Mouse (Mus musculus): ENCODE measurements around the gene Zfp738.
A peak's percentile ranks its signal among the peaks of the same experiment; 100 is the strongest.
"Not testable (repeated sequence)": the region's sequence is repeated elsewhere in the genome, so short reads cannot be mapped to it uniquely, and the experiment has no call there.

The Zfp738 gene

GRCm38 (mm10) chr13:67686971-67687370 lies at the start of gene Zfp738:
Gene Zfp738, minus strand, starts transcription at chr13:67687071.
- no peak for DNase-seq

- not testable (repeated sequence) for DNase-seq
Measured at GRCm38 (mm10) chr13:67734391-67734790, 47.5 kb upstream of the Zfp738 start.

DNA sequence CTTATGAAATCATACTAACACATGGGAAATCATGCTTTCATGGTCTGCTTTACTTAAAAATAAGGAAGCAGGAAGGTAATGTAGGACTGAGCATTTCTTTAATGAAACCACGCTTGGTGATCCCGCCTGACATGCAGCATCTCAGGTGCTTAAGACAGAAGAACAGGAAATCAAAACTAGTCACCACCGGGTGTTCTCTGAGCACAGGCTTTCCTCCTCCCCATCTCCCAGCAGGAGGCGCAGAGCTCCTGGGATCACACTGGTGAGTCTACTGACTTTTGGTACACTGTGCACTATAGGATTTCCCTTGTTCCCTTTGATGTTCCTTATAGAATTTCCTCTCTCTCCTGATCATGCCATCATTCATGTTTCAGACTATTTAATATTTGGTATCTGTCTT lies 42.6 kb upstream of the Zfp738 start:
- peak; percentile 28 for DNase-seq

- DNase-seq: peak; percentile 74
Measured at GRCm38 (mm10) chr13:67728641-67729318, 41.9 kb upstream of the Zfp738 start, which contains the start of gene Zfp65. Gene Zfp65, minus strand, starts transcription at chr13:67729173.

DNA sequence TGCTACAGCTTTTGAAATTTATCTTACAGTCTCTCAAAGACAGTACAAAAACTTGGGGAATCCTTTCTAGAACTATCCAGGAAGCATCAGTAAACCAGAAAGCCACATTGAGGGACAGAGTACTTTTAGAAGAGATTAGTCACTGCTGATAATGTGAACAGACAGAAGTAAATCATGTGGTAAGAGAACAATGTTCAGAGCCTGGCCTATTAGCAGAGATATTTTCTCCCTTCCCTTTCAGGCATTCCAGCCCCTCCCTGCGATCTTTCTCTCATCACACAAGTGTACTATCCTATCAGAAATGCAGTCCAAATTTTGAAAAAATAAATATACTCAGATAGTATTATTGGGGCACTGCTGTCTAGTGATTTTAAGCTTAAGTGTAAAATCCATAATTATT lies 41.2 kb upstream of the Zfp738 start:
- DNase-seq: no peak

DNA sequence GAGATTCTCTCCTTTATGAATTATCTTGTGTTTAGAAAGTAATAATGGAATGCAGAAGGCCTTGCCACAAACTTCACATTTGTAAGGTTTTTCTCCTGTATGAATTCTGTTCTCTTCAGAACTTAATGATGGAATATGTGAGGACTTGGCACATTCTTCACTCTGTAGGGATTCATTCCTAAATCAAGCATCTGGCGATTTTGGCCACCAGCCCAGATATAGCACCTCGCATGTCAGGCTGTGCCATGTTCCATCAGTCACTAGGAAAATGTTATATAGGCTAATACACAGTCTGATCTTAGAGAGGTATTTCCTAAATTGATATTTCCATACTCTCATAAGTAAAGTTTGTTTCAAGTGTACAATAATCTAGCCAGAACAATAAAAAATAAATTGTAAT lies 38.5 kb upstream of the Zfp738 start:
- DNase-seq: not testable (repeated sequence)

DNA sequence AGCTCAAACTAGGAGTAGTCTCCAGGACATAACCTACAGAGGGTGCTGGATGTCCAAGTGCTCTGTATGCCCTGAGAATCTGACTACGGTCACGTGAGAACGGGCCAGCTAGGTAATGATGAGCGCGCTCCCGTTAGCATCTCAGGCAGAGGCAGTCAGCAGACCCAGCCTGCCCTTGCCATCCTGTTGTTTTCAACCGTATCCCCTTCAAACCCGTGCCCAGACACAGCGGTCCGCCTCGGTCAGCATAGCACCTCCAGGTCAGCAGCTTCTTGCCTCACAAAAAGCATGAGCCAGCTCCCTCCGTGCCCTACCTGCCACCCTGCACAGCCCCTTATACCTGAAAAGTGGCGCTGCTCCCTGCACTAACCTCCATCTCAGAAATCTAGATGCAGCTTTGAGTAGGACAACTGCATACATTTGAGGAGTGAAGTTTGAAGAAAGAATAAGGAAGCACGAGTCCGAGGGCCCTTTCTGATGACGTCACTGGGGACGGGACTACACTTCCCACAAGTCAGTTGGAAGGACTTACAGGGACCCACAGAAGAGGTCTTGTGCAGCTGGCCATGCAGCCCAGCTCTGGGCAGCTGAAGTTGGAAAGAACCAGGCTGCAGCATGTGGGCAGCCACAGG lies 37.1 kb upstream of the Zfp738 start:
- peak; percentile 94 for DNase-seq

DNA sequence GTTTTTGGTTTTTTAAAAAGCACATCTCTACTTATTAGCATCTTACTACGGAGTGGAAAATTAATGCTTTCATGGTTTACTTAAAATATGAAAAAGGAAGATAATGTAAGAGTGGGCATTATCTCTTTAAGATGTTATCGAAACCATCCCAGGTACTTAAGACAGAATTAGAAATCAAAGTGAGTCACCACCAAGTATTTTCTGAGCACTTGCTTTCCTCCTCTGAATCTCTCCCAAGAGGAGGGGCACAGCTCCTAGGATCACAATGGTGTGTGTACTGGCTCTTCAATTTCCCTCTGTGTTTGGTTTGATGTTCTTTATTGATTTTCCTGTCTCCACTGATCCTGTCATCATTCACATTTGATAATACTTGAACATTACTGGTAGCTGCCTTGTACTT lies 3.0 kb downstream of the Zfp738 start:
- DNase-seq: not testable (repeated sequence)

DNA sequence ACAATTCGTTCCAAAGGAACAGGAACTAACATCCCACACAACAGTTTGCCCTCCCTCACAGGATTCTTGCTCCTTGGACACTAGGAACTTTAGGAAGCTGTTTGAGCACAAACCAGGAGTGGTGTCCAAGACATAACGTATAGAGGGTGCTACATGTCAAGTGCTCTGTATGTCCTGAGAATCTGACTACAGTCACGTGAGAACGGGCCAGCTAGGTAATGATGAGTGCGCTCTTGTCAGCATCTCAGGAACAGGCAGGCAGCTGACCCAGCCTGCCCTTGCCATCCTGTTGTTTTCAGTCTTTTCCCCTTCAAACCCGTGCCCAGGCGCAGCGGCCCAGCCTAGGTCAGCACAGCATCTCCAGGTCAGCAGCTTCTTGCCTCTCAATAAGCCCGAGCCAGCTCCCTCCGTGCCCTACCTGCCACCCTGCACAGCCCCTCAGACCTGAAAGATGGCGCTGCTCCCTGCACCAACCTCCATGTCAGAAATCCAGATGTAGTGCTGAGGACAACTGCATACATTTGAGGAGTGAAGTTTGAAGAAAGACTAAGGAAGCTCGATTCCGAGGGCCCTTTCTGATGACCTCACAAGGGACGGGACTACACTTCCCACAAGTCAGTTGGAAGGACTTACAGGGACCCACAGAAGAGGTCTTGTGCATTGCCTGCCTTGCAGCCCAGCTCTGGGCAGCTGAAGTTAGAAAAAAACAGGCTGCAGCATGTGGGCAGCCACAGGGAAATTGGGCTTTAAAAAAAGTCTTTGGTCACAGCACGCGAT lies 3.7 kb downstream of the Zfp738 start:
- DNase-seq: peak; percentile 92

GRCm38 (mm10) chr13:67674902-67675301 lies 12.0 kb downstream of the Zfp738 start:
- no peak for DNase-seq

GRCm38 (mm10) chr13:67652496-67652895 lies 34.4 kb downstream of the Zfp738 start:
- no peak for DNase-seq

DNA sequence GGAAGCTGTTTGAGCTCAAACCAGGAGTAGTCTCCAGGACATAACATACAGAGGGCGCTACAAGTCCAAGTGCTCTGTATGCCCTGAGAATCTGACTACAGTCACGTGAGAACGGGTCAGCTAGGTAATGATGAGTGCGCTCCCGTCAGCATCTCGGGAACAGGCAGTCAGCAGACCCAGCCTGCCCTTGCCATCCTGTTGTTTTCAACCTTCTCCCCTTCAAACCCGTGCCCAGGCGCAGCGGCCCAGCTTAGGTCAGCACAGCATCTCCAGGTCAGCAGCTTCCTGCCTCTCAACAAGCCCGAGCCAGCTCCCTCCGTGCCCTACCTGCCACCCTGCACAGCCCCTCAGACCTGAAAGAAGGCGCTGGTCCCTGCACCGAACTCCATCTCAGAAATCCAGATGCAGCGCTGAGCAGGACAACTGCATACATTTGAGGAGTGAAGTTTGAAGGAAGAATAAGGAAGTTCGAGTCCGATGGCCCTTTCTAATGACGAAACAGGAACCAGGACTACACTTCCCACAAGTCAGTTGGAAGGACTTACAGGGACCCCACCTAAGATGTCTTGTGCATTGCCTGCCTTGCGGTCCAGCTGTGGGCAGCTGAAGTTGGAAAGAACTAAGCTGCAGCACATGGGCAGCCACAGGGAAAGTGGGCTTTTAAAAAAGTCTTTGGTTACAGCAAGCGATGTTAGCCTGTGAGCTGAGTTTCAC lies 49.4 kb downstream of the Zfp738 start, which contains the start of the genes Gm49345 and Zfp729a:
TSS of gene Gm49345 (minus strand) at position 476 of the 714 bp plus-strand sequence.
TSS of gene Zfp729a (minus strand) at position 498 of the 714 bp plus-strand sequence.
- DNase-seq: peak; percentile 90

- DNase-seq: no peak
Measured at GRCm38 (mm10) chr13:67610108-67610507, 76.8 kb downstream of the Zfp738 start.

DNA sequence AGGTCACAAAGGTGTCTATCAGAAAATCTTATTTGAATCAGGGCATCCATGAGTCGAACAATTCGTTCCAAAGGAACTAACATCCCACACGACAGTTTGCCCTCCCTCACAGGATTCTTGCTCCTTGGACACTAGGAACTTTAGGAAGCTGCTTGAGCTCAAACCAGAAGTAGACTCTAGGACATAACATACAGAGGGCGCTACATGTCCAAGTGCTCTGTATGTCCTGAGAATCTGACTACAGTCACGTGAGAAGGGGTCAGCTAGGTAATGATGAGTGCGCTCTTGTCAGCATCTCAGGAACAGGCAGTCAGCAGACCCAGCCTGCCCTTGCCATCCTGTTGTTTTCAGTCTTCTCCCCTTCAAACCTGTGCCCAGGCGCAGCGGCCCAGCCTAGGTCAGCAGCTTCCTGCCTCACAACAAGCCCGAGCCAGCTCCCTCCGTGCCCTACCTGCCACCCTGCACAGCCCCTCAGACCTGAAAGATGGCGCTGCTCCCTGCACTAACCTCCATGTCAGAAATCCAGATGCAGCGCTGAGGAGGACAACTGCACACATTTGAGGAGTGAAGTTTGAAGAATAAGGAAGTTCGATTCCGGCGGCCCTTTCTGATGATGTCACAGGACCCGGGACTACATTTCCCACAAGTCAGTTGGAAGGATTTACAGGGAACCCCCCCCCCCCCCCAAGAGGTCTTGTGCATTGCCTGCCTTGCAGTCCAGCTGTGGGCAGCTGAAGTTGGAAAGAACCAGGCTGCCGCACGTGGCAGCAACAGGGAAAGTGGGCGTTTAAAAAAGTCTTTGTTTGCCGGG lies 77.6 kb downstream of the Zfp738 start, which contains the start of gene Zfp729b:
TSS of gene Zfp729b (minus strand) at position 642 of the 811 bp plus-strand sequence.
- DNase-seq: peak; percentile 88

Measured in layer of hippocampus, adult 9-11 months (tissue).